Mouse (Mus musculus): ENCODE data around the gene Dusp15.

GRCm38 (mm10) chr2:152924128-152924527 lies 27.4 kb downstream of the Dusp15 start:
- TF ChIP-seq CTCF (IDR thresholded peaks at IDR 0.05; ENCODE audit: low read depth, low read length) (no peak), POLR2A (IDR thresholded peaks at IDR 0.05; ENCODE audit: extremely low read depth, insufficient read depth, low read length) (no peak)
